Mouse (Mus musculus) naive thymus-derived CD4-positive, alpha-beta T cell, adult 5 months (primary cell): ENCODE measurements around the gene Meltf. TPM values are rescaled to one million over a fixed set of nuclear protein-coding genes. Genes with fewer than 3 reads are reported as not detected.

Experiments
- polyA plus RNA-seq: library from polyadenylated mRNA; unstranded; fragments of 100-300 nt; shearing (Covaris generic); gene quantifications from one replicate; pipeline ENCODE4 v1.2.1, GENCODE M21; 2017

The Meltf gene
- not detected for polyA plus RNA-seq

GRCm38 (mm10) chr16:31878573-31879257 is at the start of gene Meltf:
TSS of gene Meltf (plus strand) at chr16:31878810.

GRCm38 (mm10) chr16:31933751-31934549 is 55.3 kb downstream of the Meltf start, which contains the start of gene Pigz:
TSS of gene Pigz (plus strand) at chr16:31933851.

GRCm38 (mm10) chr16:31948345-31948774 is 69.8 kb downstream of the Meltf start, which contains the start of the genes 0610012G03Rik and Ncbp2:
TSS of gene 0610012G03Rik (minus strand) at chr16:31948494.
TSS of gene Ncbp2 (plus strand) at chr16:31948513.

Other genes with a start within 250 kb of the Meltf start
- 39.5 TPM for gene Dlg1, start 215.4 kb upstream of the Meltf start, polyA plus RNA-seq
- 0.30 TPM for gene Pigz, start 55.0 kb downstream of the Meltf start, polyA plus RNA-seq
- gene 0610012G03Rik, start 69.7 kb downstream of the Meltf start, polyA plus RNA-seq = 24.7 TPM
- 15.4 TPM for gene Ncbp2, start 69.7 kb downstream of the Meltf start, polyA plus RNA-seq
- gene Senp5, start 124.5 kb downstream of the Meltf start, polyA plus RNA-seq = 23.2 TPM
- 154 TPM for gene Pak2, start 200.5 kb downstream of the Meltf start, polyA plus RNA-seq
- 71.9 TPM for gene Pigx, start 220.9 kb downstream of the Meltf start, polyA plus RNA-seq
- 3.3 TPM for gene Cep19, start 221.0 kb downstream of the Meltf start, polyA plus RNA-seq